Mouse (Mus musculus) testis, postnatal 14 days (tissue): ENCODE results near the gene Adam23.

Source experiments
- DNase-seq: peaks from one replicate; pipeline ENCODE4 v3.0.0; 2021; ENCODE audit warnings: low spot score

The Adam23 gene

GRCm38 (mm10) chr1:63445656-63446046, at the start of gene Adam23:
Adam23 (plus strand) TSS chr1:63445891.
- DNase-seq = peak; percentile 20

DNA sequence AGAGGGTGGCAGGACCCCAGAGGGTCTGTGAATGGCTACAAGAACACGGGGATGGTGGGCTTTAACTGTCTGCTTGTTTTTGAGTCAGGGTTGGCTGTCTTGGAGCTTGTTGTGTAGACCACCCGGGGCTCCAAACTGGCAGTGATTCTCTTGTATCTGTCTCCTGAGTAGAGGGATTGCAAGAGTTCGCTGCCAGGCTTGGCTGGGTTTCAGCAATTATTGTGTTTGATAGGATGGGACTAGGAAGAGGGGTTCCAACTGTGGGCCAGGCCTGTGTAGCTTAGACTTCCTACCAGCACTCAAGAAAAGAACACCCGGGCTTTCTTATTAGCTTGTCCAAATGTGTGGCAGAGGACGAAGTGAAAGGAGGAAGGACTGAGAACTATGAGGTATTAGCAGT, 44.6 kb upstream of the Adam23 start:
- no peak for DNase-seq

GRCm38 (mm10) chr1:63403601-63404000, 42.1 kb upstream of the Adam23 start:
- DNase-seq = no peak

DNA sequence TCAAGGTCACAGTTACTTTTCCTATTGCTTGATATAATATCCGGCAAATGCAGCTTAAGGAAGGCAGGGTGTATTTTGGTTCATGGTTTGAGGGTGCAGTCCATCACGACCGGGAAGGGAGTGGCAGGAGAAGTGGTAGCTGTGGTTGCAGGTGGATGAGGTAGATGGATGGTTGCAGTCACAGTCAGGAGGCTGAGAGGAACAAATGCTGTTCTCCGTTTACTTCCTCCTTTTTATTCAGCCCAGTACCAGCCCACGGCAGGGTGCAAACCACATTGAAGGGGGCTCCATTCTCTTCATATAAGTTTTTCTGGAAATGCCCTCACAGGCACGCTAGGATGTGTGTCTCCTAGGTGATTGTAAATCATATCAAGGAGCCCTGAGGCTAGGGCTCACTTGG, 37.3 kb upstream of the Adam23 start:
- no peak for DNase-seq

GRCm38 (mm10) chr1:63418491-63418890, 27.2 kb upstream of the Adam23 start:
- DNase-seq = no peak

DNA sequence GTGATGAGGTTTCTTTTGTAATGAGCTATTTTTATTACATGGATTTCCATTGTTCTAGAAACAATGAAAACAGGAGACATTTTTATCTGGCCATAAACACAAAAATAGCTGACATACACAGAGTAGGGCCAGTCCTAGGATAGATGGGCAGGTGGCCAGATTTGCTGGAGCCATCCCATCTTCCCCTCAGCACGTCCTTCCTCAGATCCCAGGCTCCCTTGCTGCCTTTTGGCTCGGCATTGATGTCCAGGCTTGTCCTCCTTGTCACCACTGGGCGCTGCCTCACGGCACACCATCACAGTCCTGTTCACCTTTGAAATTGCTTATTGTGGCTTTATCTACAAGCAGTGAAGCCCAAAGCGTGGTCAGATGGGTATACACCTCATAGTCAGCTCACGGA, 15.0 kb upstream of the Adam23 start:
- DNase-seq = no peak

GRCm38 (mm10) chr1:63431166-63431565, 14.5 kb upstream of the Adam23 start:
- DNase-seq = peak; percentile 13

DNA sequence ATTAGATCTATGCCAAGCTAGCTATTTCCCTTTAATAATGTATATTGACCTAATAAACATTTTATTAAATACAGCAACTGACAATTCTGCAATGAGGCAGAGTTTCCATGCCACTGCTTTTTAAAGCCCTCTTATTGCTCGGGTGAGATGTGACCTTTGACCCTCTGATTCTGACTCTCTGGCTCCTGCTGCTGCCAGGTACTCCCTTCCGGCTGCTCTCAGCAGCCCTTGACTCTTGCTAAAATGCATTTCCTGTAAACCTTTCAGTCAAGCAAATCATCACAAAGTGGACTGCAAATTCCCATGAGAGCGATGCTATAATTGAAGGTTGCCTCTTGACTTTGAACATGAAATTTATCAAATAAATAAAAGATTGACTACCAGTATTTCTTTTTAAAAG, 13.8 kb upstream of the Adam23 start:
- no peak for DNase-seq

DNA sequence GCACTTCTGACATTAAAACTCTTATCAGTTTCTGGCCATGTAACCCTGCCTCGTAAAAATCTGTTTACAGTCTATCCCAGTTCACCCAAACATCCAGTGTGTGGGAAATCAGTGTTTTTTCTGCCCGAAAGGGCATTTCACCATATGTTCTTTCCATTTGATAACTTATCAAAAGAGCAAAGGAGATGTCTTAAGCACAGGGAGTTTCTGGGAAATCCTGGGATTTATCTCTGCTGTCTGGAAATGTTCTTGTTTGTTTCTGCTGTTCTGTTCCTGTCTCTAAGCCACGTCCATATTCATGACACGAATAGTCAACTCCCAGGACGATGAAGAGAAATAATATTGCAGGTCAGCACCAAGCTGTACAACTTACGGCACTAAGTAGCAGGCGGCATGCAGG, 11.6 kb upstream of the Adam23 start:
- DNase-seq = no peak

- DNase-seq = no peak
Measured at GRCm38 (mm10) chr1:63437529-63437928, 8.2 kb upstream of the Adam23 start.

DNA sequence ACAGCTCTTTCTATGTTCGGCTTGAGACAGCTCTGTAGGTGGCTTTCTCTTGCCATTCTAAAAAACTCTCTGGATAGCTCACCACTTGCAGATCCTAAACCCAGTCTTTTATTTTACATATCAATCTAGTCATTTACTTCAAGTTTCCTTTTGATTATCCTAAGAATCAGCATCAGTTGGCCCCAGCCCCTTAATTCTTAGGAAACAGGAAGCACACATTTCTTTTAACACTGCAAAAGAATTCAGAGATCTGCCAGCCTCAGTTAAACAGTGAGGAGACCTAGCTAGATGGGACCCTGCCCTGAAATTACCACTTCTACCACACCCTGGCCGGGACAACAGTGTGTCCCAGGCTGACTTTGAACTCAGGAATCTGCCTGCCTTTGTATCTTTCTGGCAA, 3.5 kb upstream of the Adam23 start:
- no peak for DNase-seq

DNA sequence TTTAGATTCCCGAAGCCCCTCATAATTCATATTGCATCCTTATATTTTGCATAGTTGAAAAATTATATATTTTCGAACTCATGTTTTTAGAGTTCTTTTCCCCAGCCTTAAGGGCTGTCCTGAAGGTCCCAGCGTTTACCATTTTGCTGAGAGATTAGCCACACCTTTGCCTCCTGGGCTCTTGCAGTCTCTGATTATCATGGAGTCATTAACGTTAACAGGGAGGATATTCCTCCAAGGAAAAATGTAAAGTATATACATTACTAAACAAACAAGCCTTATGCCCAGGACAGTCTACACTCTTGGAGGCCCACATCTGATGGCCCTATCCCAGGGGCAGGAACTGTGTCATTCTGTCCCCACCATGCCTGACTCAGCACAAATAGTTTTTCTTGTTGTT, 3.1 kb upstream of the Adam23 start:
- no peak for DNase-seq

DNA sequence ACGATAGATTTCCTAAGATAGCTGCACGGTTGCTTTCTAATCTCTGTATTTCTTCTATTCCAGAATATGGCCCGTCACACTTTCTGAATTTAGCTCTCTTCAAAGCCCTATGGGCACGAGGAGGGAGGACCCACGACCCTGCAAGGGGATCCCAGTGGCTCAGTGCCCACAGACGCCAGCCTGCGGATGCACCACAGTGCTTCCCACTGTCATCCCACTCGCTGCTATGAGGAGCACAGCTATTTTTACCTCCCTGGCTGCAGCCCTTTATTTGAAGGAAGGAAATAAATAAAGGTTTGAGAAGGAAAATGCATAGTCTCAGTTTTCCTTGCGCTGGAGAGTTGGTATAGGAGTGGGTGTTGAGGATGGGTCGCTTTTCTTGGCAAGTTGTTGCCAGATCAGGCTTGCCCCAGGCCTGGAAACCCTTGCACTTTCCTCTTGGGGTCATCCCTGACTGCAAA, 512 bp upstream of the Adam23 start:
- DNase-seq = no peak

DNA sequence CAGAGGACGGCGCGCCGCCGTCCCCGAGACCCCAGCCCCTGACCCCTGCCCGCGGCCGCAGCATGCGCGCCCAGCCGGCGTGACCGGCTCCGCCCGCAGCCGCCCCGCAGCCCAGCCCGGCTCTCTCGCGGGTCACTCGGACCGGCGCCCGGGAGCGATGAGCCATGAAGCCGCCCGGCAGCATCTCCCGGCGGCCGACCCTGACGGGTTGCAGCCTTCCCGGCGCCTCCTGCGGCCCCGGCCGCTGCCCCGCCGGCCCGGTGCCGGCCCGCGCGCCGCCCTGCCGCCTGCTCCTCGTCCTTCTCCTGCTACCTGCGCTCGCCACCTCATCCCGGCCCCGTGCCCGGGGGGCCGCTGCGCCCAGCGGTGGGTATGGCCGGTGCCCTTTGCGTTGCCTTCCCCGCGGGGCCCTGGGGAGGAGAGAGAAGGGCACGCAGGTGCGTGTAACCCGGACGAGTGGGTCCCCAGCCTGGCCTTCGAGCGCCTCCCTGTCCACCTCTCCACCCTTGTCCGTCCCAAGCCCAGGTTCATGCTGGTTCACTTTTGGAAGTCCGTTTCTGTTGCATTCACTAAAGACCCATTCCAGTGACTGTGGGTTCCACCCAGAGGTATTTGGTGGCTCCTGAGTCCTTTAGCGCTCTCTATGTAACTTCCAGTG, 485 bp downstream of the Adam23 start:
- DNase-seq = peak; percentile 12

- DNase-seq = no peak
Measured at GRCm38 (mm10) chr1:63446721-63447120, 1.0 kb downstream of the Adam23 start.

DNA sequence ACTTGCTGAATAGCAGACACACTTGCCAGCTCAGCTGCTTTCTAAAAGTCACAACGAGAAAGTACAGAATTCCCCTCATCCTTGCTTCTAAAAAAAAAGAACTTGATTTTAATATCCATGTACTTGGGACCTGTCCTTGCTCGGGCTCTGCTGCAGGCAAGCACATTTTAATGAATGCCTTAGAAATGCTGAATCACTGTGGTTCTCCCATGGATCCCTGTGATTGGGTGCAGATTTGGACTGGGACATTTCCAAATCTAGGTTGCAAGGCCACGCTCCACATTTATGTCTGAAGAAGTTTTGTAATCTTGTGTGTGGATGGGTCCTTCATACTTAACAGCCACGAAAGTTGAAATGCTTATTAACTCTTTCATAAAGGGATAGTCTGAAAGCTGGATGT, 4.4 kb downstream of the Adam23 start:
- no peak for DNase-seq

GRCm38 (mm10) chr1:63453332-63453887, 7.7 kb downstream of the Adam23 start:
- DNase-seq = no peak

DNA sequence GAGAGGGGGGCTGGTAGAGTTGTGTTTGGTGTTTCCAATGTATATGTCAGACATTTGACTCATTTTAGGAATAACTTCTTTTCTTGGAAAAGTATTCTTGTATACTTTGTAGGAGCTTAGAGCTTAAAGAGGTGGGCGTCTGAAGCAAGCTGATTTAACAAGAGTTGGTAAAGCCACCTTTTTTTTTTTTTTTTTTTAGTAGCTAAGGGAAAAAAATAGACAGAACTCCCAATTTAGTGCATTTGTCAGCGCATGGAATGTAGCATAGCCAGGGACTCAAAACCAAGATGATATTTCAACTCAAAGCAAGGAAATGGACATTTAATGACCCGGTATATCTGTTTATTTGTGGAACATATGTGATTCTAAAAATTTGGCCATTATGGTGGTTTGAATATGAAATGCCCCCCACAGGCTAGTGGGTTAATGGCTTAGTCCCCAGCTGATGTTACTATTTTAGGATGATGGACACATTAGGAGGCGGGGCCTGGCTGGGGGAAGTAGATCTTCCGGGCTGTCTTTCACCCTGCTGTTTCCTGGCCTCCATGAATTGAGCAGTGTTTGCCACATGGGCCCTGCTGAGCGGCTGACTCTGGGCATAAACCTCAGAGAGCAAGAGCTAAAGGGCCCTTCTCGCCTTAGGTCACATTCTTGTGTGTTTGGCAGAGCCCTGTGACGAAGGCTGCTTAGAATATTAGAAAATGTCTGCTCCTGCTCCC, 12.3 kb downstream of the Adam23 start:
- no peak for DNase-seq

GRCm38 (mm10) chr1:63459151-63459550, 13.5 kb downstream of the Adam23 start:
- DNase-seq = no peak

GRCm38 (mm10) chr1:63459926-63460325, 14.2 kb downstream of the Adam23 start:
- DNase-seq = no peak

DNA sequence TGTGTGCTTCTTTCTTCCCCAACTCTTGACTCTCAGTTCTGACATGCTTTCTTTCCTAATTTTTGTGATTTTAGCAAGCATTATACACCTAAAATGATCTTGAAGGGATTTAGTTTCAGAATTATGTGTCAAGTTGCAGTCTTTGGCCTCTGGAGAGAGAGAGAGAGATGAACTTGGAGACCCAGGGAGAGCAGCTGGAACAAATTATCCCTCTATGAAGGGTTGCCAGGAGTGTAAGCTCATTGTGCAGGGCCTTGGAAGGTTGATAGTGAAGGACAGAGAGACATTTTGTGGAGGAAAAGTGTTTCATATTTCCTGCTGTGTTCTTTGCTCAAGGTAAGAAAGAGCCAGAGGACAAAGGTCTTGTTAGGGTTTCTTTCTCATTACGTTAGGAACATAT, 18.8 kb downstream of the Adam23 start:
- DNase-seq = no peak

DNA sequence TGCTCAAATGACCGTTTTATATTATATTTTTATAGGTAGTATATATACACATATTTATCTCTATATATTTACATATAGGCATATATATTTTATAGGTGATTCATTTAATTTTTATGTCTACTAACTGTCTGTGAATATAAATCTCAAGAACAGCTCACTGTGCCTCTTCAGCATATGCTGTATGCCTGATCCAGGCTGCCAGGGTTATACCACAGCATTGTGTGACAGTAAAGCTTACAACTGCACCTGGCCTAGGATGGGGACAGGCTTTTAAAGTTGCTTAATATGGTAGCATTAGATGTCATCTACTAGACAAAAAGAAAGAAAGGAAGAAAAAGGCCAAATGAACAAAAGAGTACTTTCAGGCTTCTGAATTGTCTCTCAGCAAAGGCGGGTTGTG, 27.6 kb downstream of the Adam23 start:
- DNase-seq = no peak

- no peak for DNase-seq
Measured at GRCm38 (mm10) chr1:63473696-63474095, 28.0 kb downstream of the Adam23 start.

DNA sequence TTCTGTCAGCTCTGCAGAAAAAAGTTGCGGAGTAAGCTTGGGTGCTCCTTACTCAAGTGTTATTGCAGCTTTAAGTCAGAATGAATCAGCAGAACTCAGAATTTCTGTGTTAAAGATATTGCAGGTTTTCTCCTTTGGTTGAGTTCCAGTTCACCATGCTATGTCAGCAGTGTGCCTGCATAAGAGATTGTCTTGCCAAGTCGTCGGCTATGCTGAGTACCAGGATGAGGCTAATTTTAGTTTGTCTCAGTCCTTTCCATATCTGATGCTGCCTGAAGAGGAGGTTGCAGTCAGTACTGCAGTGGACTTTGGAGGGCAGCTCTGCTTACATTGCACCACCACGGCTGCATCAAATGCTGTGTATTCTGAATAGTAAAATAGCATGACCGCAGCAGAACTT, 33.3 kb downstream of the Adam23 start:
- DNase-seq = no peak
